Mouse (Mus musculus) left cerebral cortex, adult 18-20 months (tissue): ENCODE measurements around the gene Nmnat3. TPM values are rescaled to one million over a fixed set of nuclear protein-coding genes. Genes with fewer than 3 reads are reported as not detected.
"Not testable (repeated sequence)": the region's sequence is repeated elsewhere in the genome, so short reads cannot be mapped to it uniquely, and the experiment has no call there.

Experiments
- DNase-seq, 2 experiments: peaks; one replicate each; pipeline ENCODE4 v3.0.0; 2021 to 2022; ENCODE audit warnings: low spot score in 2 of 2, mixed read lengths in 1 of 2
- long read RNA-seq, 2 experiments: library from polyadenylated mRNA; stranded (forward); transcript quantifications; one replicate each; pipeline ENCODE4 v2.0.0; 2021
- total RNA-seq, 2 experiments: library from RNA; stranded (reverse); gene quantifications; 2 replicates each; pipeline ENCODE4 v1.2.3; 2021

Nmnat3 gene
- total RNA-seq = 1 to 10 TPM; 1.7 to 2.3 TPM
- long read RNA-seq, experiment 1, partial matches to known transcripts = 1 of 4 reads
- long read RNA-seq, experiment 1, other reads (novel, unspliced or antisense) = 2 of 4 reads
- long read RNA-seq, experiment 2, partial matches to known transcripts = 0 of 6 reads
- long read RNA-seq, experiment 2, other reads (novel, unspliced or antisense) = 4 of 6 reads

GRCm38 (mm10) chr9:98287135-98287534 lies at the start of gene Nmnat3:
Gene Nmnat3 (plus strand): TSS chr9:98287435.
- not testable (repeated sequence) for DNase-seq

GRCm38 (mm10) chr9:98243481-98243880 lies 43.8 kb upstream of the Nmnat3 start:
- no peak for DNase-seq

- DNase-seq = peak; percentile 76
Measured at GRCm38 (mm10) chr9:98244223-98244622, 43.0 kb upstream of the Nmnat3 start.

GRCm38 (mm10) chr9:98245226-98245625 lies 42.0 kb upstream of the Nmnat3 start:
- no peak for DNase-seq

GRCm38 (mm10) chr9:98246351-98246750 lies 40.9 kb upstream of the Nmnat3 start:
- no peak for DNase-seq

GRCm38 (mm10) chr9:98260210-98260609 lies 27.0 kb upstream of the Nmnat3 start:
- DNase-seq = no peak

- DNase-seq = no peak
Measured at GRCm38 (mm10) chr9:98261461-98262011, 25.7 kb upstream of the Nmnat3 start.

GRCm38 (mm10) chr9:98264916-98265315 lies 22.3 kb upstream of the Nmnat3 start:
- DNase-seq = no peak

- DNase-seq = no peak
Measured at GRCm38 (mm10) chr9:98272734-98273133, 14.5 kb upstream of the Nmnat3 start.

GRCm38 (mm10) chr9:98275080-98275479 lies 12.2 kb upstream of the Nmnat3 start:
- DNase-seq = no peak

- DNase-seq = no peak
Measured at GRCm38 (mm10) chr9:98280162-98280561, 7.1 kb upstream of the Nmnat3 start.

GRCm38 (mm10) chr9:98285606-98286301 lies 1.5 kb upstream of the Nmnat3 start:
- DNase-seq = no peak

GRCm38 (mm10) chr9:98289665-98290064 lies 2.4 kb downstream of the Nmnat3 start:
- DNase-seq = no peak

GRCm38 (mm10) chr9:98290591-98290990 lies 3.4 kb downstream of the Nmnat3 start:
- DNase-seq = no peak

GRCm38 (mm10) chr9:98296383-98297201 lies 9.4 kb downstream of the Nmnat3 start:
- DNase-seq = peak; percentile 66 to 75

- DNase-seq = no peak
Measured at GRCm38 (mm10) chr9:98297234-98297936, 10.2 kb downstream of the Nmnat3 start.

- DNase-seq = no peak
Measured at GRCm38 (mm10) chr9:98297937-98298595, 10.8 kb downstream of the Nmnat3 start.

GRCm38 (mm10) chr9:98298761-98299160 lies 11.5 kb downstream of the Nmnat3 start:
- DNase-seq = no peak

- no peak for DNase-seq
Measured at GRCm38 (mm10) chr9:98299235-98299634, 12.0 kb downstream of the Nmnat3 start.

GRCm38 (mm10) chr9:98300582-98300981 lies 13.3 kb downstream of the Nmnat3 start:
- no peak for DNase-seq

GRCm38 (mm10) chr9:98307011-98307410 lies 19.8 kb downstream of the Nmnat3 start:
- no peak for DNase-seq
